Mouse (Mus musculus): Measurements from ENCODE around the gene Ccnb3. TPM values are rescaled to one million over a fixed set of nuclear protein-coding genes. Genes with fewer than 3 reads are reported as not detected.
"Not testable (repeated sequence)": the region's sequence is repeated elsewhere in the genome, so short reads cannot be mapped to it uniquely, and the experiment has no call there.

Ccnb3 gene
- polyA plus RNA-seq, 1 experiment: not detected

GRCm38 (mm10) chrX:7057634-7058033, 16.2 kb upstream of the Ccnb3 start:
- Histone ChIP-seq H3K27ac (ENCODE audit: insufficient read depth, low read depth, low read length) (no peak overlapping the region), H3K4me3 (ENCODE audit: insufficient read depth, low read depth, low read length) (no peak overlapping the region), H3K36me3 (ENCODE audit: control insufficient read depth, insufficient read depth, low read length) (no peaks in the 10 kb centered on the region), H3K4me1 (ENCODE audit: control insufficient read depth, insufficient read depth, low read length) (no peaks in the 10 kb centered on the region), H3K27me3 (replicated peaks; ENCODE audit: control insufficient read depth, insufficient read depth, low read length) (no peaks in the 10 kb centered on the region)
- TF ChIP-seq POLR2A (IDR thresholded peaks at IDR 0.05; ENCODE audit: low read depth, low read length) (no peak), CTCF (conservative IDR thresholded peaks at IDR 0.05; ENCODE audit: insufficient read depth, insufficient read length, low read depth, low read length) (no peak)
- no peak for DNase-seq
- WGBS: 88% methylated on average over 2 of the region's 2 CpGs

- H3K27ac ChIP-seq (ENCODE audit: insufficient read depth, low read depth, low read length): no peak overlapping the region
- H3K4me3 ChIP-seq (ENCODE audit: insufficient read depth, low read depth, low read length): no peak overlapping the region
- H3K4me1 ChIP-seq (ENCODE audit: control insufficient read depth, insufficient read depth, low read length): no peaks in the 10 kb centered on the region
- H3K36me3 ChIP-seq (ENCODE audit: control insufficient read depth, insufficient read depth, low read length): no peaks in the 10 kb centered on the region
- no peak for DNase-seq
- no peaks in the 10 kb centered on the region for H3K27me3 ChIP-seq (replicated peaks; ENCODE audit: control insufficient read depth, insufficient read depth, low read length)
- TF ChIP-seq POLR2A (IDR thresholded peaks at IDR 0.05; ENCODE audit: low read depth, low read length) (no peak), CTCF (conservative IDR thresholded peaks at IDR 0.05; ENCODE audit: insufficient read depth, insufficient read length, low read depth, low read length) (no peak)
Observed at GRCm38 (mm10) chrX:7057056-7057455, 15.6 kb upstream of the Ccnb3 start.

GRCm38 (mm10) chrX:6983916-6984315, 57.5 kb downstream of the Ccnb3 start:
- WGBS: 76% methylated on average over 4 of the region's 4 CpGs
- not testable (repeated sequence) for H3K27me3 ChIP-seq (replicated peaks; ENCODE audit: control insufficient read depth, insufficient read depth, low read length); H3K4me3 ChIP-seq (ENCODE audit: insufficient read depth, low read depth, low read length); H3K4me1 ChIP-seq (ENCODE audit: control insufficient read depth, insufficient read depth, low read length); DNase-seq; H3K27ac ChIP-seq (ENCODE audit: insufficient read depth, low read depth, low read length); H3K36me3 ChIP-seq (ENCODE audit: control insufficient read depth, insufficient read depth, low read length)

GRCm38 (mm10) chrX:6971956-6972355, 69.5 kb downstream of the Ccnb3 start:
- Histone ChIP-seq H3K36me3 (ENCODE audit: control insufficient read depth, insufficient read depth, low read length) (no peaks in the 10 kb centered on the region), H3K4me3 (ENCODE audit: insufficient read depth, low read depth, low read length) (no peak overlapping the region), H3K27me3 (replicated peaks; ENCODE audit: control insufficient read depth, insufficient read depth, low read length) (no peaks in the 10 kb centered on the region), H3K4me1 (ENCODE audit: control insufficient read depth, insufficient read depth, low read length) (no peaks in the 10 kb centered on the region), H3K27ac (ENCODE audit: insufficient read depth, low read depth, low read length) (no peak overlapping the region)
- WGBS: 43% methylated on average over 1 of the region's 1 CpGs
- TF ChIP-seq POLR2A (IDR thresholded peaks at IDR 0.05; ENCODE audit: low read depth, low read length): no peak
- no peak for TF ChIP-seq CTCF (conservative IDR thresholded peaks at IDR 0.05; ENCODE audit: insufficient read depth, insufficient read length, low read depth, low read length)
- no peak for DNase-seq

- no peak for TF ChIP-seq POLR2A (IDR thresholded peaks at IDR 0.05; ENCODE audit: low read depth, low read length)
- no peak for TF ChIP-seq CTCF (conservative IDR thresholded peaks at IDR 0.05; ENCODE audit: insufficient read depth, insufficient read length, low read depth, low read length)
- no peaks in the 10 kb centered on the region for H3K4me1 ChIP-seq (ENCODE audit: control insufficient read depth, insufficient read depth, low read length)
- DNase-seq: no peak
- no peaks in the 10 kb centered on the region for H3K27me3 ChIP-seq (replicated peaks; ENCODE audit: control insufficient read depth, insufficient read depth, low read length)
- 87% methylated on average over 3 of the region's 3 CpGs for WGBS
- no peak overlapping the region for H3K27ac ChIP-seq (ENCODE audit: insufficient read depth, low read depth, low read length)
- H3K4me3 ChIP-seq (ENCODE audit: insufficient read depth, low read depth, low read length): no peak overlapping the region
- no peaks in the 10 kb centered on the region for H3K36me3 ChIP-seq (ENCODE audit: control insufficient read depth, insufficient read depth, low read length)
Observed at GRCm38 (mm10) chrX:6968598-6968997, 72.8 kb downstream of the Ccnb3 start.

Other genes starting within 250 kb of the Ccnb3 start
- gene Akap4, start 25.9 kb upstream of the Ccnb3 start, polyA plus RNA-seq (2012; rRNA removed): 0.06 and 0.15 TPM in 2 replicates

Data from kidney, adult 2 months (tissue).